Mouse (Mus musculus) limb, embryonic 13.5 days (tissue): ENCODE measurements around the gene Kbtbd8. TPM values are rescaled to one million over a fixed set of nuclear protein-coding genes. Genes with fewer than 3 reads are reported as not detected.

Experiments used
- ATAC-seq: fragments of 200-750 bp; cut with Nextera tagmentation; 2 replicates; pipeline ENCODE4 v1.8.0; 2017; ENCODE audit warnings: low read depth, moderate number of reproducible peaks, moderate TSS enrichment; ENCODE audit not compliant: low FRiP score
- H3K27ac ChIP-seq: fragments of 300-500 bp; sonication (generic); 2 replicates; pipeline ENCODE4 v1.5.1; 2015; ENCODE audit warnings: inconsistent platforms, mild to moderate bottlenecking, moderate library complexity
- H3K27me3 ChIP-seq: fragments of 300-500 bp; sonication (generic); 2 replicates; pipeline ENCODE4 v1.6.1; 2015; ENCODE audit warnings: mild to moderate bottlenecking, inconsistent platforms
- H3K36me3 ChIP-seq: fragments of 300-500 bp; sonication (generic); 2 replicates; pipeline ENCODE4 v1.6.1; 2015; ENCODE audit warnings: inconsistent platforms, mild to moderate bottlenecking, moderate library complexity
- H3K4me1 ChIP-seq: fragments of 300-500 bp; sonication (generic); 2 replicates; pipeline ENCODE4 v1.6.1; 2015; ENCODE audit warnings: inconsistent platforms
- H3K4me2 ChIP-seq: fragments of 300-500 bp; sonication (generic); replicated peaks from 2 replicates; pipeline ENCODE4 v1.6.1; 2015; ENCODE audit warnings: inconsistent platforms, mild to moderate bottlenecking, moderate library complexity
- H3K4me3 ChIP-seq: fragments of 300-500 bp; sonication (generic); 2 replicates; pipeline ENCODE4 v1.5.1; 2015; ENCODE audit warnings: moderate library complexity, mild to moderate bottlenecking, inconsistent platforms
- H3K9ac ChIP-seq: fragments of 300-500 bp; sonication (generic); 2 replicates; pipeline ENCODE4 v1.6.1; 2015; ENCODE audit warnings: mild to moderate bottlenecking, inconsistent platforms
- H3K9me3 ChIP-seq: fragments of 300-500 bp; sonication (generic); 2 replicates; pipeline ENCODE4 v1.6.1; 2016; ENCODE audit warnings: inconsistent platforms
- WGBS: fragments of 180-500 bp; shearing (Covaris S2); methylation state at CpG from one replicate; pipeline ENCODE4 v1.1.7; 2015; 5-methylcytosine and 5-hydroxymethylcytosine counted together
- polyA plus RNA-seq: library from polyadenylated mRNA; unstranded; fragments of >200 nt; fragmentation: Nextera tagmentation; extraction: Ambion mirVana; gene quantifications from 2 replicates; pipeline ENCODE4 v1.2.1, GENCODE M21; 2015

Gene Kbtbd8
- polyA plus RNA-seq, 1 experiment from 2014 or later = 3.5 TPM

DNA sequence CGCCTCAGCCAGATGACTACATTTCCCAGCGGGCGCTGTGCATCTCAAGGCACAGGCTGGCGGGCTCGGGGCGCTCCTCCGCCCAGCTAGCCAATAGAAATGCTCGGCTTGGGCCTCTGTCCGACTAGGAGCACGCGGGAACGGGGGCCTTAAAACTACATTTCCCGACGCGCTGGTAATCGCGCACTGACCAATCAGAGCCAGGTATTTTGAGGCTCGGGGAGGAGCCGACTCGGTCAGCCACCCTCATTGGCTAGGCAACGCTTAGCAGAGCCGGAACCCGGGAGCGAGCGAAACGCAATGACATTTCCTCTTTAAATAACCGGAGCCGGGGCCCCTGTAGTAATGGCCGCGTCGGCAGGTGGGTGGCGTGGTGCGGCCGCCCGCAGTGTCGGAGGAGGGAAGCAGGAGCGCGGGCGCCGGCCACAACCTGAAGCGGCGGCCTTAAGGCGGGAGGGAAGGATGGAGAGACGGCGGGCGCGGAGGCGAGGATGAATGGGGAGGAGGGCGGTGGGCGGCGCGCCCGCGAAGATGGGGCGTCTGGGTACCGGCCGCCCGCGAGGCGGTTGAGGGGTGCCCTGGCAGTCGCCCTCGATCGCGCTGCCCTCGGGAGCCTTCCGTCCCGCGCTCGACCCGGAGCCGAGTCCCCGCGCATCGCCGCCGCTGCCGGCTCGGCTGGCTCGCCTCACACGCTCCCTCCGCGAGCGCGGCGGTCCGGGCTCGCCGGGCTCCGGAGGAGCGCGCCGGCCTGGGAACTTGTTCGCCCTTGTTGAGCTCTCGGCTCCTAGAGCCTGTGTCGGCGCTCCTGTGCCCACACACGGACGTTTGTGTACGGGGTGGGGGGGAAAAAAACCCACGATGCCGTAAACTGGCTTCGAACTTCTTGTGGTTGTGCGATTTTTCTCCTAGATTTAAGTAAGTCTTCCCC lies 838 bp downstream of the Kbtbd8 start:
- H3K27ac ChIP-seq = no peak overlapping the region
- ATAC-seq = peak; percentile 100
- peak overlapping the region; percentile 69 for H3K4me3 ChIP-seq
- H3K27me3 ChIP-seq = 0 out of 2 replicates have a peak, but pooled peaks cover 6% of the 10 kb centered on the region
- peak overlapping the region; percentile 71 for H3K4me2 ChIP-seq
- peak overlapping the region; percentile 72 for H3K9ac ChIP-seq
- H3K9me3 ChIP-seq = no peaks in the 10 kb centered on the region
- H3K36me3 ChIP-seq = peaks cover 8% of the 10 kb centered on the region
- peaks cover 9% of the 10 kb centered on the region for H3K4me1 ChIP-seq
- WGBS = under 1% methylated on average over 87 of the region's 103 CpGs

DNA sequence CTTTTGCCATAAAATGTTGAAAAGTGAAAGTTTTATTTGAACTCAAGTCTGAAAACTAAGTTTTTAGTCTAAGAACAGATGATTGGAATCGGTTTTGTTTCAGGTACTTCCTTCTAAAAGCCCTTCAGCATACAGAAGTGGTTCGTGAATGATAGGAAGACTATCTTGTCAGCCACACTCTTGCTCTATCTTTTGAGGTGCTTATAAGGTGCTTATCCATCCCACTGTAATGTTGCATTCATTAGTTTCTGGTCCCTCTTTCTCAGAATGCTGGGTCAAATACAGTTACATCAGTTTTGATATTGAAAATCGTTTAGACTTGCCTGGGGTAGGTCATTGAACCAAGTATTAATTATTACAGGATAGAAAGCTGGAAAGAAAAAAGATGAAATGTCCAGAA lies 2.3 kb downstream of the Kbtbd8 start:
- no peak for ATAC-seq
- no peak overlapping the region for H3K4me2 ChIP-seq
- 87% methylated on average over 3 of the region's 3 CpGs for WGBS

DNA sequence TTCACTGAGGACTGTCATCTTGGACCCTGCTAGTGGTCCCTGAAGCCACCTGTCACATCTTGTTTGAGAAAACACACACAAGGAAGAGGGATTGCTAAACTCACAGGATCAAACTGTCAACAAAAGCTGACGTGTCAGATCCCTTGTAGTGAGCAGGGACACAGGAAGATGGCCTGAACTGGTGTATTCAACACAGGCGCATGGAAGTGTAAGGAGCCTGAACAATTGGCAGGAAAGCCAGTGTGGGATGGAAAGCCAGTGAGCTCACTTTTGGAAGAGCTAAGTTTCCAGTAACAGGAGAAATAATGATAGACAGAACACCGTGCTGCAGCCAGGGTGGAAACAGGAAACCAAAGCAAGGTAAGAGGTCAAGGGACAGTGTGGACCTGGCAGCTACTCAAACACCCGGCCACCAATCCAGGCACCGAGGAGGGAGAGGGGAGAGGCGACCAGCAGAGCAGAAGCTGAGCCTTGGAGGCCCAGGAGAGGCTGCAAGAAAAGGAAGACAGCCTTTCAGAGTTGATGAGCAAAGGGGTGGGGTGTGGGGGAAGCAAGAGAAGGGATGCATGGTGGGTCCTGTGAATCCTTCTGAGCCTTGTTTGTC lies 33.0 kb downstream of the Kbtbd8 start:
- no peak for ATAC-seq
- 47% methylated on average over 6 of the region's 6 CpGs for WGBS
- H3K27ac ChIP-seq = no peak overlapping the region
- H3K4me3 ChIP-seq = no peak overlapping the region
- no peaks in the 10 kb centered on the region for H3K9me3 ChIP-seq
- H3K27me3 ChIP-seq = no peaks in the 10 kb centered on the region
- no peaks in the 10 kb centered on the region for H3K4me1 ChIP-seq
- no peaks in the 10 kb centered on the region for H3K36me3 ChIP-seq
- H3K4me2 ChIP-seq = no peak overlapping the region
- H3K9ac ChIP-seq = no peak overlapping the region

More for the DNA sequence above, 2.3 kb downstream of the Kbtbd8 start:
- H3K4me3 ChIP-seq = no peak overlapping the region
- peaks cover 9% of the 10 kb centered on the region for H3K4me1 ChIP-seq
- H3K36me3 ChIP-seq = peaks cover 8% of the 10 kb centered on the region
- 0 out of 2 replicates have a peak, but pooled peaks cover 6% of the 10 kb centered on the region for H3K27me3 ChIP-seq
- no peak overlapping the region for H3K27ac ChIP-seq
- no peaks in the 10 kb centered on the region for H3K9me3 ChIP-seq
- H3K9ac ChIP-seq = no peak overlapping the region

DNA sequence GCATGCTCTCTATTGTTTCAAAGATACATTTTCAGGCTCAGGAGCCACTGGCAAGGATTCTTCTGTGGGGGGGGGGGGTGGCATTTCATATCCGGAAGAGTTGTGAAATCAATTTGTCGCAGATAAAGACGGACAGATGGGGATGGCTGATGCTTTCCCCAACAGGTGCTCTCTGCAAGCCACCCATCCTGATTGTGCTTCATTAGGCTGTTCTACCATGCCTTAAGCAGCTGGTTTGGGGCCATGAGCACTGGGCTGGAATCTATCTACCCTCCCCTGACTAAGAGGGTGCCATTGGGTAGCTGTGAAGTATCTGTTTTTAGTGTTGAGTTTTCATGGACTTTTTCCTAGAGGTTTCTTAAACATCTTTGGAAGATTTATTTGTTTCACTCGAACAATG lies 33.8 kb downstream of the Kbtbd8 start:
- ATAC-seq = no peak
- H3K9me3 ChIP-seq = no peaks in the 10 kb centered on the region
- H3K9ac ChIP-seq = no peak overlapping the region
- no peak overlapping the region for H3K4me2 ChIP-seq
- H3K27me3 ChIP-seq = no peaks in the 10 kb centered on the region
- H3K4me1 ChIP-seq = no peaks in the 10 kb centered on the region
- H3K27ac ChIP-seq = no peak overlapping the region
- no peak overlapping the region for H3K4me3 ChIP-seq
- H3K36me3 ChIP-seq = no peaks in the 10 kb centered on the region
- 87% methylated on average over 4 of the region's 4 CpGs for WGBS

DNA sequence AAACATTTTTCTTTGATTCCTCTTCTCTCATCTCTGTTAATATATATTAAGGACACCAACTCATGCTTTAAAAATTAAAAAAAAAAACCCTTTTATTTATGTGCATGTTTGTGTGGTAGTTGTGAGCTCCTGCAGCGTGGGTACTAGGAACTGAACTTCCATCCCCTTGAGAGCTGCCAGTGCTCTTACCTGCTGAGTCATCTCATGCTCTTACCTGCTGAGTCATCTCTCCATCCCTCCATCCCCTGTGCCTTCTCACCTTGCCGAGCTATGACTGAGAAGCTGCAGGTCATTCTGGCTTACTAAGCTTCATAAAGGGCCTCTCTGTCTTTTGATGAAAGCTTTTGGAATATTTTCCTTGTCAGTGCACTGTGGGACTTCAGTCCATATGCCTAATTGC lies 34.5 kb downstream of the Kbtbd8 start:
- no peak overlapping the region for H3K27ac ChIP-seq
- H3K4me3 ChIP-seq = no peak overlapping the region
- H3K36me3 ChIP-seq = no peaks in the 10 kb centered on the region
- ATAC-seq = no peak
- H3K27me3 ChIP-seq = no peaks in the 10 kb centered on the region
- H3K4me1 ChIP-seq = no peaks in the 10 kb centered on the region
- H3K4me2 ChIP-seq = no peak overlapping the region
- no peak overlapping the region for H3K9ac ChIP-seq
- 63% methylated on average over 2 of the region's 2 CpGs for WGBS
- H3K9me3 ChIP-seq = peaks cover 4% of the 10 kb centered on the region; the same call in 1 of the 2 replicates

DNA sequence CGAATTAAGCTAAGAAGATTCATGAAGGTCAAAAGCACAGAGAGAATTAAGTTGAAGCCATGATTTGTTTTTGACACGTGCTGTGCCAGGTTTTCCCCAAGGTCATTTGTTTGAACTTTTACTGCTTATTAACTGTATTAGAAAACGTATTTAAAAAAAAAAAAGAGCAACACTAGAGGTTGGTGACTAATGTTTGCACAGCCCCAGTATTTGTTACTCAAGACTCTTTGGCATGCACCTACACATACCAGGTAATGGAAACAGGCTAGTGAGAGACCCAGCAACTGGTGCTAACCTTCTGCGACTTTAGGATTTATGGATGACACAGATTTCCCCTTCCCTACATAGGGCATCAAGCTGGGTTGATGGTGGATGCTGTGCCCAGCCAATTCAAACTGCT lies 46.9 kb downstream of the Kbtbd8 start:
- WGBS = 39% methylated on average over 4 of the region's 4 CpGs
- Histone ChIP-seq H3K36me3 (no peaks in the 10 kb centered on the region), H3K4me3 (no peak overlapping the region), H3K4me1 (no peaks in the 10 kb centered on the region), H3K27me3 (no peaks in the 10 kb centered on the region), H3K4me2 (no peak overlapping the region), H3K9ac (no peak overlapping the region), H3K9me3 (no peaks in the 10 kb centered on the region), H3K27ac (no peak overlapping the region)
- no peak for ATAC-seq

DNA sequence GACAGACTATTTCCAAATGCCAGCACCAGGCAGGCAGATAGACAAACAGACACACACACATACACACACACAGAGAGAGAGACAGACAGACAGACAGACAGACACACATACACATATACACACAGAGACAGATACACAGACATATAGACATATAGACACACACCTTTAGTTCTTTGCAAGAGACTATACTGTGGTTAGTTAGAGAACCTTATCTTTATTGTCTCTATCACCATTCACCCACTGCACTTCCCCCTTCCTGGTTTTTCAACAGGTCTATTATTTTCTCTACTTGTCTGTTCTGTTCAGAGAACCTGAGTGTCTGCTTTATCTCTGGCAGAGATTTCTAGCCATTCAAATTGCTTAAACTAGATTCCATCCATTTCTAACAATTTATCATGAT lies 48.6 kb downstream of the Kbtbd8 start:
- no peak overlapping the region for H3K4me3 ChIP-seq
- no peaks in the 10 kb centered on the region for H3K4me1 ChIP-seq
- no peaks in the 10 kb centered on the region for H3K36me3 ChIP-seq
- no peak overlapping the region for H3K4me2 ChIP-seq
- ATAC-seq = no peak
- no peak overlapping the region for H3K27ac ChIP-seq
- no peak overlapping the region for H3K9ac ChIP-seq
- H3K27me3 ChIP-seq = no peaks in the 10 kb centered on the region
- H3K9me3 ChIP-seq = no peaks in the 10 kb centered on the region

DNA sequence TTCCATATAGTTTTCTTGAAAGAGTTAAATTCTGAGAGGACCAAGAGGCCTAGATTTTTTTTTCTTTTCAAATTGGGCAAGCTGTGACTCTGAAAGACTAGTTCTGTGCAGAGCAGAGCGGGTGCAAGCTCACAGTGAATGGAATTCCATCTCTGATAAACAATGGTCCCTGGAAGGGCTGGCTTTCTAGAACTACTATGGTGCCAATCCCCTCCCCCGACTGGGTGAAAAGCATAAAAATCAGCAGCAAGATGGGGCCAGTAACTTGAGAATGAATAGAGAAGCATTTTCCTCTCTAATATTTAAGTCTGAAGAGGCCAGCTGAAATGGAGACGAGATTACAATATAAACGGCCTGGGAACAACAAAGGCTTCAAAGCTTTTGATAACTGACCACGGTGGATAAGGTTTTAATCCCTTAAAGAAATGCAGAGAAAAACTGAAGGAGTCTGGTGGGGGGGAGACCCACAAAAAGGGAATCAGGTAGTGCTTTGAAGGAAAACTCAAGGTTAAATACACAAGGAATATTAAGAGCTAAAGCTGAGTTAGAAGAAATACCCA lies 50.7 kb downstream of the Kbtbd8 start:
- no peaks in the 10 kb centered on the region for H3K9me3 ChIP-seq
- H3K4me1 ChIP-seq = no peaks in the 10 kb centered on the region
- H3K9ac ChIP-seq = no peak overlapping the region
- no peak overlapping the region for H3K4me2 ChIP-seq
- 44% methylated on average over 5 of the region's 5 CpGs for WGBS
- H3K27ac ChIP-seq = no peak overlapping the region
- no peak for ATAC-seq
- H3K36me3 ChIP-seq = no peaks in the 10 kb centered on the region
- H3K27me3 ChIP-seq = no peaks in the 10 kb centered on the region
- H3K4me3 ChIP-seq = no peak overlapping the region

DNA sequence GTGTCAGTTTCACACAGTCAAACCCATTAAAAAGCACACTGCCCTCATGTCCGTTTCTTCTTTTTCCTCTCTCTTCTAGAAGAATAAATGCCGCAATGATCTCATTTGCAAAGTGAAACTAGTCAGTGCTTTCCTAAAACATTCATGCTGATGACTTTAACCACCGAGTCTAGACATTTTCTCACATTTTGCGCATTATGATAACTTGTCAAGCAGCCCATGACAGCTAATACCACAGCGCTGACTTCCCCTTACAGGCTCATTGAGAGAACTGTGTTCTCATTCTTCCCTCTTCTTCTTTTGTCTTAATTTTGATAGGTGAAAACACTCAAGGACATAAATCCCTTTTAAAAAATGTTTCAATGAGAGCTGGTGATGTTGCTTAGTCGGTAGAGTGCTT lies 52.4 kb downstream of the Kbtbd8 start:
- H3K27me3 ChIP-seq = no peaks in the 10 kb centered on the region
- no peak overlapping the region for H3K4me2 ChIP-seq
- H3K36me3 ChIP-seq = no peaks in the 10 kb centered on the region
- H3K9ac ChIP-seq = no peak overlapping the region
- no peaks in the 10 kb centered on the region for H3K9me3 ChIP-seq
- H3K4me1 ChIP-seq = no peaks in the 10 kb centered on the region
- ATAC-seq = no peak
- H3K4me3 ChIP-seq = no peak overlapping the region
- WGBS = 82% methylated on average over 6 of the region's 6 CpGs
- no peak overlapping the region for H3K27ac ChIP-seq

DNA sequence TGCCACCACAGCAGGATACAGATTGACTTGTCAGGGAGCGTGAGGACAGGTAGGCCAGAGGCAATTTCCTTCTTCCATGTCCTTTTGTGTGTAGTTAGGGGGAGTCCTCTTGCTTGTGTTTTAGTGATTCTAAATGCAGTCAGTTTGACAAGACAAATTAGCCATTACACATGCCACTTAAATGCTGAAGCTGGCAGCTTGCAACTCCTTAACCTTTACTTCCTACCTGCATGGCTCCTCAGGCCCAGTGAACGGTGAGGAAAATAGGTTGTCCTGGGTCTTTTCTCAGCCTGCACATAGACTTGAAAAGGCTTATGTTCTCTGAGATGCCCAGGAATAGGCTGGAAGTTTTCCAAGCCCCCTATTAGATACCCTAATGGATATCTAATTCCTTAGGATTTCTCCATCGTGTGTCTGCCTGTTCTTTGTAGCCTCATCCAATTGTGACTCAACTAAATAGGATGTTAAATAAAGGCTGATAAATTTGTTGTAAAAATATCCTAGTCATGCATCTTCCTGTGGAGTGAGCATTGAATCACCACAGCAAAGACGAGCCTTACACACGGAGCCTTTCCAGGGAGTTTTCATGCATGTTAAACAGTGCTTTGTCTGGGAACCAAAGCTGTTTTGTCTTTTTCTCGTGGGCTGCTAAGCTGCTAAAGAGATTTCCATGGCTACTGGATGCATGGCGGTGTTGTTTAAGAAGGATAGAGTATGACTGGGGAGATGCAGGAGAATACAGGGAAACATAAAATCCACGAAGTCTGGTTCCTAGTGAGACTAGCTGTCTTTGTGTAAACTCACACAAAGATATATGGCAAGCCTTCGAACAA lies 57.5 kb downstream of the Kbtbd8 start:
- no peak for ATAC-seq
- Histone ChIP-seq H3K9ac (no peak overlapping the region), H3K4me1 (no peaks in the 10 kb centered on the region), H3K9me3 (no peaks in the 10 kb centered on the region), H3K36me3 (no peaks in the 10 kb centered on the region), H3K4me3 (no peak overlapping the region), H3K4me2 (no peak overlapping the region), H3K27me3 (no peaks in the 10 kb centered on the region), H3K27ac (no peak overlapping the region)
- WGBS = 80% methylated on average over 9 of the region's 9 CpGs
